Mouse (Mus musculus) cerebellum, postnatal 4 days (tissue): ENCODE results near the gene Nlrp3.
A peak's percentile ranks its signal among the peaks of the same experiment; 100 is the strongest.

Source experiments
- DNase-seq, 2 experiments: peaks; one replicate each; pipeline ENCODE4 v3.0.0; 2022; ENCODE audit warnings: low spot score in 2 of 2, mixed read lengths in 1 of 2

The Nlrp3 gene

GRCm38 (mm10) chr11:59541324-59541723, at the start of gene Nlrp3:
TSS of gene Nlrp3 (plus strand) at chr11:59541568.
- no peak for DNase-seq

- no peak for DNase-seq
Observed at GRCm38 (mm10) chr11:59496672-59497310, 44.6 kb upstream of the Nlrp3 start.

- DNase-seq: no peak
Observed at GRCm38 (mm10) chr11:59497747-59498146, 43.6 kb upstream of the Nlrp3 start.

GRCm38 (mm10) chr11:59501978-59502700, 39.2 kb upstream of the Nlrp3 start:
- DNase-seq: no peak

- peak in 1 of 2 experiments; percentile 50 for DNase-seq
Observed at GRCm38 (mm10) chr11:59505351-59505838, 36.0 kb upstream of the Nlrp3 start.

- peak; percentile 60 to 87 for DNase-seq
Observed at GRCm38 (mm10) chr11:59505839-59506712, 35.3 kb upstream of the Nlrp3 start.

- DNase-seq: no peak
Observed at GRCm38 (mm10) chr11:59506713-59507074, 34.7 kb upstream of the Nlrp3 start.

GRCm38 (mm10) chr11:59511558-59511957, 29.8 kb upstream of the Nlrp3 start:
- no peak for DNase-seq

- DNase-seq: no peak
Observed at GRCm38 (mm10) chr11:59512733-59513132, 28.6 kb upstream of the Nlrp3 start.

GRCm38 (mm10) chr11:59513556-59513955, 27.8 kb upstream of the Nlrp3 start:
- DNase-seq: no peak

- no peak for DNase-seq
Observed at GRCm38 (mm10) chr11:59514381-59514780, 27.0 kb upstream of the Nlrp3 start.

GRCm38 (mm10) chr11:59514789-59515188, 26.6 kb upstream of the Nlrp3 start:
- DNase-seq: no peak

GRCm38 (mm10) chr11:59517441-59517840, 23.9 kb upstream of the Nlrp3 start:
- DNase-seq: no peak

- no peak for DNase-seq
Observed at GRCm38 (mm10) chr11:59518226-59518625, 23.1 kb upstream of the Nlrp3 start.

- no peak for DNase-seq
Observed at GRCm38 (mm10) chr11:59519741-59520495, 21.4 kb upstream of the Nlrp3 start.

- DNase-seq: no peak
Observed at GRCm38 (mm10) chr11:59524150-59524549, 17.2 kb upstream of the Nlrp3 start.

GRCm38 (mm10) chr11:59525237-59525636, 16.1 kb upstream of the Nlrp3 start:
- peak; percentile 43 to 84 for DNase-seq

- peak in 1 of 2 experiments; percentile 28 for DNase-seq
Observed at GRCm38 (mm10) chr11:59526472-59527080, 14.8 kb upstream of the Nlrp3 start, which contains the start of gene Zkscan17. TSS of gene Zkscan17 (minus strand) at chr11:59526751.

- DNase-seq: no peak
Observed at GRCm38 (mm10) chr11:59530221-59530620, 11.1 kb upstream of the Nlrp3 start.

GRCm38 (mm10) chr11:59530870-59531535, 10.4 kb upstream of the Nlrp3 start:
- peak in 1 of 2 experiments; percentile 48 for DNase-seq
